Comparison of ENCODE assay signal across 24 mouse cellular contexts in genomic region chr3:52221082-52221481, GRCm38 (mm10). TPM values are rescaled to one million over a fixed set of nuclear protein-coding genes. Genes with fewer than 3 reads are reported as not detected.
A peak's percentile ranks its signal among the peaks of the same experiment; 100 is the strongest.
DNase-seq lines count a peak whose midpoint lies in the region; ATAC-seq lines count a peak whose summit lies in the region.
"Had no signal": no experiment of that assay in that cellular context is flagged by ENCODE, and none has a peak within 500 bp of the region (broad histone marks: within the 10 kb centered on the region; RNA-seq: fewer than 3 reads in every experiment).

No protein-coding gene starts in this region.

- H3K9ac ChIP-seq in kidney, embryonic 15.5 days = no peak overlapping the region
- H3K9ac ChIP-seq in kidney, embryonic 14.5 days (ENCODE audit: low read depth, low read length) = no peak overlapping the region
- H3K9ac ChIP-seq: forebrain, embryonic 13.5 days; heart, embryonic 12.5 days; heart, embryonic 15.5 days; hindbrain, embryonic 13.5 days had no signal

- H3K27ac ChIP-seq in kidney, embryonic 15.5 days = no peak overlapping the region
- no peak overlapping the region for H3K27ac ChIP-seq in kidney, embryonic 14.5 days (ENCODE audit: low read depth, low read length)
- H3K27ac ChIP-seq: forebrain, embryonic 10.5 days; forebrain, embryonic 13.5 days; heart, embryonic 15.5 days; hindbrain, embryonic 10.5 days; hindbrain, embryonic 13.5 days had no signal

- WGBS in kidney, embryonic 15.5 days = 68% methylated on average over 3 of the region's 3 CpGs
- 66% methylated on average over 3 of the region's 3 CpGs for WGBS in kidney, embryonic 14.5 days

- H3K36me3 ChIP-seq in kidney, embryonic 15.5 days = no peaks in the 10 kb centered on the region
- no peaks in the 10 kb centered on the region for H3K36me3 ChIP-seq in kidney, embryonic 14.5 days (ENCODE audit: control insufficient read depth, insufficient read depth, low read length)
- H3K36me3 ChIP-seq: forebrain, embryonic 10.5 days; heart, embryonic 12.5 days; heart, embryonic 15.5 days; hindbrain, embryonic 10.5 days; hindbrain, embryonic 13.5 days had no signal

- H3K4me2 ChIP-seq in kidney, embryonic 15.5 days = no peak overlapping the region
- no peak overlapping the region for H3K4me2 ChIP-seq in kidney, embryonic 14.5 days (replicated peaks; ENCODE audit: low read depth, low read length)
- H3K4me2 ChIP-seq: forebrain, embryonic 13.5 days; heart, embryonic 12.5 days; heart, embryonic 15.5 days; hindbrain, embryonic 13.5 days had no signal

- ATAC-seq in kidney, embryonic 15.5 days (replicated peaks; ENCODE audit: low FRiP score) = no peak
- ATAC-seq in kidney, embryonic 14.5 days (ENCODE audit: low FRiP score, low TSS enrichment) = no peak
- ATAC-seq: activated CD4-positive, CD25-positive, alpha-beta regulatory T cell, adult 4 months; forebrain, embryonic 13.5 days; forebrain, embryonic 16.5 days; hindbrain, embryonic 16.5 days had no signal

- H3K4me3 ChIP-seq in kidney, embryonic 15.5 days (replicated peaks) = no peak overlapping the region
- H3K4me3 ChIP-seq in kidney, embryonic 14.5 days (ENCODE audit: low read length) = no peak overlapping the region
- H3K4me3 ChIP-seq: forebrain, embryonic 10.5 days; forebrain, embryonic 13.5 days; heart, embryonic 12.5 days; heart, embryonic 15.5 days; hindbrain, embryonic 10.5 days; hindbrain, embryonic 13.5 days had no signal

- DNase-seq in heart, adult 11 months = peak; percentile 34
- DNase-seq in heart, adult 8-10 months (ENCODE audit: low spot score) = no peak
- DNase-seq in kidney, adult 8-10 months = peak; percentile 14 to 33
- peak; percentile 13 to 45 for DNase-seq in kidney, postnatal 36 days
- DNase-seq: adrenal gland, postnatal 10 days; adrenal gland, postnatal 36 days; cerebellum, adult 18-20 months; cerebellum, adult 9-10 months; cerebellum, postnatal 14 days; gastrocnemius, postnatal 10 days; gastrocnemius, postnatal 36 days; heart, postnatal 10 days; heart, postnatal 36 days had no signal

- H3K4me1 ChIP-seq in kidney, embryonic 15.5 days = 0 out of 2 replicates have a peak, but pooled peaks cover 4% of the 10 kb centered on the region
- H3K4me1 ChIP-seq in kidney, embryonic 14.5 days (ENCODE audit: control insufficient read depth, insufficient read depth, low read length) = no peaks in the 10 kb centered on the region
- H3K4me1 ChIP-seq: forebrain, embryonic 10.5 days; hindbrain, embryonic 10.5 days; hindbrain, embryonic 13.5 days had no signal

- H3K9me3 ChIP-seq in kidney, embryonic 15.5 days (replicated peaks) = no peaks in the 10 kb centered on the region
- H3K9me3 ChIP-seq in kidney, embryonic 14.5 days (ENCODE audit: control insufficient read depth, low read length) = no peaks in the 10 kb centered on the region
- H3K9me3 ChIP-seq: forebrain, embryonic 10.5 days; forebrain, embryonic 13.5 days; heart, embryonic 12.5 days; heart, embryonic 15.5 days; hindbrain, embryonic 13.5 days had no signal

- H3K27me3 ChIP-seq in kidney, embryonic 15.5 days = no peaks in the 10 kb centered on the region
- no peaks in the 10 kb centered on the region for H3K27me3 ChIP-seq in kidney, embryonic 14.5 days (ENCODE audit: control insufficient read depth, insufficient read depth, low read length)
- H3K27me3 ChIP-seq: forebrain, embryonic 13.5 days; heart, embryonic 12.5 days; heart, embryonic 15.5 days; hindbrain, embryonic 13.5 days had no signal

RNA-seq across cellular contexts. Expression of gene Foxo1, which starts 47.1 kb away (rescaled TPM):
- 10 to 100 TPM in 3 of 4 experiments, 1 to 10 TPM in 1; 9.4 to 11.7 (median 10.8) TPM for total RNA-seq in heart, adult 8-10 months (2022)
- 6.7 and 6.9 TPM in 2 replicates for polyA plus RNA-seq in kidney, embryonic 15.5 days (2015; fragmentation: Nextera tagmentation; extraction: Ambion mirVana)
- polyA plus RNA-seq in kidney, embryonic 14.5 days (2014; fragmentation: Nextera tagmentation; extraction: Ambion mirVana) = 6.4 and 7.8 TPM in 2 replicates
